Mouse (Mus musculus) adrenal gland, adult 18-20 months (tissue): ENCODE measurements around the gene Actc1. TPM values are rescaled to one million over a fixed set of nuclear protein-coding genes. Genes with fewer than 3 reads are reported as not detected.

Experiments used
- DNase-seq, 2 experiments: peaks; one replicate each; pipeline ENCODE4 v3.0.0; 2021 to 2022; ENCODE audit warnings: low spot score in 2 of 2
- total RNA-seq, 2 experiments: library from RNA; stranded (reverse); gene quantifications; 1 replicate in 1 of 2; 2 replicates in 1 of 2; pipeline ENCODE4 v1.2.3; 2021

The Actc1 gene
- total RNA-seq, 2 experiments from 2014 or later, result not detected

DNA sequence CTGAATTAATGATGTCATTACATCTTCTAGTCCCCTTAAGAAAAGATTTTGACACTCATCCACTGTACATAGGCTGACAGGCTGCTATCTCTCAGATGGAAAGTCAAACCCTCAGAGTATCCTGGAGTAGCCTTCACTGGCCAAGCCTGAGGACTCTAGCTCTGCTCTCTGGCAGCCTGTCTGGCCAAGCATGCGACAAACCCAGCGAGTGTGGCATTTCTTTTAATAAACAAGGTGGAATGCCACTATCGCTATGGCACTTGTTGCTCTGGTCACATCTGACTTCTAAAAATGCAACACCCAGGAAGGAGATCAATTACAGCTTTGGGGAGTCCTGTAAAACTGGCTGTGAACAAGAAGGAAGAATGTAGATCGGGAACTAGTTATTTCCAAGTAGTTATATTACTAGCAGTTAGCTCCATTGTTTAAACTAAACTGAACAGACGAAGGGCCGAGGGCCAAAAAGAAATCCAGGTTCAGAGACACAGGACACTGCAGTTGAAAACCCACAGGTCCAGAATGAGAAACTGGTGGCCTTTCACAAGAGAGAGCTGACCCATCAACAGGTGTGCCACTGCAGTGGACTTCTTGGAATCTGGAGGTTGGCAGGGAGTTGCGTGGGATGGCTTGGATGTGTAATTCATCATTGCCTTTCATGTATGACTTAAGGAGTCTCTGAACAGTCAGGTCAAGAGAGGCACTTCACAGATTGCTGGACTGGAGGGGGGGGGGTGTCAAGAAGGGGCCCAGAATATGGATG is 2.1 kb downstream of the Actc1 start:
- DNase-seq, result no peak

DNA sequence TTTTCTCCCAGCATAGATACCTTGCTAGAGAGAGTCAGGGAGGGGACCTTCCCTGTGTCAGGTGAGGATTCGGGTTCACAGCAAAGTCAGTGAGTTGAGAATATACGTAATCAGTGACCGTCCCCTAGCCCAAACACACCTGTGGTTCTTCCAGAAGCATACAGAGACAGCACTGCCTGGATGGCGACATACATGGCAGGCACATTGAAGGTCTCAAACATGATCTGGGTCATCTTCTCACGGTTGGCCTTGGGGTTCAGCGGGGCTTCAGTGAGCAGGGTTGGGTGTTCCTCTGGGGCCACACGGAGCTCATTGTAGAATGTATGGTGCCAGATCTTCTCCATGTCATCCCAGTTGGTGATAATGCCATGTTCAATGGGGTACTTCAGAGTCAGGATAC is 3.2 kb downstream of the Actc1 start:
- no peak for DNase-seq

DNA sequence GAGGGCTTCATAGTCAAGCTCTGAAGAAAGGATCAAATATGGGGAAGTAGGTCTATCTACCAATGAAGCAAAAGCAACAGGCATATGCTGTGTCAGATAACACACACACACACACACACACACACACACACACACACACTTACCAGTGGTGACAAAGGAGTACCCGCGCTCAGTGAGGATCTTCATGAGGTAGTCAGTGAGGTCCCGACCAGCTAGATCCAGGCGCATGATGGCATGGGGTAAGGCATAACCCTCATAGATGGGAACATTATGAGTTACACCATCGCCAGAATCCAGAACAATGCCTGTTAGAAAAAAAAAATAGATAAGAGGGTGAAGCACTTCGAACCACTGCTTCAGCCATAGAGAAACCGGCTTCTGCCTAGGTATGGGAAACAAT is 4.0 kb downstream of the Actc1 start:
- DNase-seq, result no peak

DNA sequence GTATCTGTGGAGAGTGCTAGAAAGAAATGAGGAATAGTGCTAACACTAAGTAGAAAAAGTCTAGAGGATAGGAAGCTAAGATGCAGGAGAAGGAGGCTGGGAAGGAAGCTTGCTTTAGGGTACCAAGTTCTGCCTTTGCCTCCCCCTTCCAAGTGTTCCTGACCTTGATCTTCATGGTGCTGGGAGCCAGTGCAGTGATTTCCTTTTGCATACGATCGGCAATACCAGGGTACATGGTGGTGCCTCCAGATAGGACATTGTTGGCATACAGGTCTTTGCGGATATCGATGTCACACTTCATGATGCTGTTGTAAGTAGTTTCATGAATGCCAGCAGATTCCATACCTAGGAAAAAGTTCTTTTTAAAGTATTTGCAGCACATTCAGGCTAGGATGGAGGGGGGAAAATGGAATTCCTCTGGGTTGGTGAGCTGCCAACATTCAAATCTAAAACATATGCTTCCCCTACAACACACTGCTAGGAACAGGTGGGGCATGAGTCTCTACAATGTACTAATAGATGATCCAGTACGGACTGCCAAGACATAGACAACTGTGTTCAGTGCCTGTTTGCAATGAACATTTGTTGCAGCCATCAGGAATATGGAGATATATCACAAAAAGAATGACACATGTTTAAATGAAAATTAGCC is 5.3 kb downstream of the Actc1 start:
- DNase-seq, result no peak

DNA sequence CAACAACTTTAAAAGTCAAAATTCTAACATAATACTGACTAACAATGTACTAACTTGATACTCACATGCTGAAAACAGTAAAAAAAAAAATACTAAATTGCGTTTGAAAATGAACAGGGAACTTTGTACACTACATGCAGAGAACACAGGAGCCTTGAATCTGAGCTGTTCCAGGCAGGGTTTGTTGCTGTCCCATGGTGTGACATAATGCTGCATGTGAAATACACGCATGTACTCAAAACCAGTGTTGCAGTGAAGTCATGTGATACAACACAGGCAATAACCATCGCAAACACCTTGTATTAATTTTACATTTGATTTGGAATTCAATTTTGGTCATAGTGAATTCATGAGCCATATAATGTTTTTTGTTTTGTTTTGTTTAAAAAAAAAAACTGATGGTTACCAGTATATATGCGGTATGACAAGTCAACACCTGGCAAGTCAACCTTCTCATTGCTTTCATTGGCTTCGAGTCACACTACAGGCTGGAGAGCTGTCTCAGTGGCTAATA is 7.1 kb downstream of the Actc1 start:
- DNase-seq, result no peak

DNA sequence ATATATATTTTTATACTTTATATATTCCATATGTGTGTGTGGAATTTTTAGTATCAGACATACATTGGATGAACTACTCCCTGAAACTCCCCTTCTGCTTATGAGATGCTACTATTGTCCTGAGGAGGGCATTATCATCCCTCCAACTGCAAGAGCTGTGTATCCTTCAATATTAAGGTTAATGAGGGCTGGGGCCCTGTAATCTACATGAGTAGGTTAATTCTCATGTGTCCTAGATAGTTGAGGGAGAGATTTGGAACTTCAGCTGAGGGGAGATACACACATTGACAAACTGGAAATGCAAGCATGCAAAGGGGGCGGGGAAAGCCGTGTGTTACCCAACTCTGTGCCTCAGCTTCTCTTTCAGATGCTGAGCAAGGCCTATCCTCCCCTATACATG is 15.4 kb downstream of the Actc1 start:
- no peak for DNase-seq

DNA sequence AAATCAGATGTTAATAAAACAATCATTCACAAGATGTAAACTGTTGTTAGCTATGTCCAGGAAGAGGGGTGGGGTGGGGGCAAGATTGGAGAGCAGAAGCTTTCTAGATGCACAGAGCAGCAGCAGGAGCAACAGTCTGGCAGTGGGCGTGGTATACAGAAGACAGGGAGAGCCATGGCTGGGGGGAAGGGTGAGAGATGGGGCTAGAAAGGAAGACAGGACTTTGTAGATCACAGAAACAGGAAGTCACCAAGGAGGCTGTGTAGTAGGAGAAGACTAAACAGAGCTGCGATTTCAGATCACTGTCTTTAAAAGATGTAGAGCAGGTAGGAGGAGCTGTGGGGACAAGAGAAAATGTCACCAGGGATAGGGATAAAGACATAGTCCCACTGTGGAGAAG is 21.1 kb downstream of the Actc1 start:
- no peak for DNase-seq

DNA sequence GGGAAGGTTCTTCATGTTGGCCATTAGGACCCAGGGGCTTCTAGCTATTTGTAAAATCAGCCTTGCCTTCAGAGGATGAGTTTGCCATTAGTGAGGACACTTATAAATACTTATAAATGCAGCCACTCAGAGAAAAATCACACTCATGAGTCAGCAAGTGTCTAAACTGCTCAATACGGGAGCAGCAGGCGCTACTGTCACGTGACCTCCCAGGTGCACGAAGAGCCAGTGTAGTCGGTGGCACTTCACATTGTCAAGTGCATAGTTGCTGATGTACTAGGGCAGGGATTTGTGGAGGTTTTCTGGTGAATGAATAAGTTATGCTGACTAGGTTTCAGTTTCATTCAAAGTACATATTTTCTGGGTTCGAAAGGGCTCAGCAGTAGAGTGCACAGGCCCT is 30.0 kb downstream of the Actc1 start:
- DNase-seq, result no peak

DNA sequence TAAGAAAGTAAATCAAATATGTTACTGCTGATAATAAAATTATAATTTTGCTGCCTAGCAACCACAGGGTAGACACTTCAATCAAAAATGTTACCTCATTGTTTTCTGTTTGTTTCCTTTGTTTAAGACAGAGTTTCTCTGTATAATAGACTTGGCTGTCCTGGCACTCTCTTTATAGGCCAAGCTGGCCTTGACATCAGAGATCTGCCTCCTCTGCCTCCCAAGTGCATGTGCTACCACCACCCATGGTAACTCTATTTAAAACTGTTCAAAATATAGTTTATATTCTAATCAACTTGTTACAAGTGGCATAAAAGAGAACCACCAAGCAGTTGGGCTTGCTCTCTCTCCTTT is 33.2 kb downstream of the Actc1 start:
- DNase-seq, result no peak

DNA sequence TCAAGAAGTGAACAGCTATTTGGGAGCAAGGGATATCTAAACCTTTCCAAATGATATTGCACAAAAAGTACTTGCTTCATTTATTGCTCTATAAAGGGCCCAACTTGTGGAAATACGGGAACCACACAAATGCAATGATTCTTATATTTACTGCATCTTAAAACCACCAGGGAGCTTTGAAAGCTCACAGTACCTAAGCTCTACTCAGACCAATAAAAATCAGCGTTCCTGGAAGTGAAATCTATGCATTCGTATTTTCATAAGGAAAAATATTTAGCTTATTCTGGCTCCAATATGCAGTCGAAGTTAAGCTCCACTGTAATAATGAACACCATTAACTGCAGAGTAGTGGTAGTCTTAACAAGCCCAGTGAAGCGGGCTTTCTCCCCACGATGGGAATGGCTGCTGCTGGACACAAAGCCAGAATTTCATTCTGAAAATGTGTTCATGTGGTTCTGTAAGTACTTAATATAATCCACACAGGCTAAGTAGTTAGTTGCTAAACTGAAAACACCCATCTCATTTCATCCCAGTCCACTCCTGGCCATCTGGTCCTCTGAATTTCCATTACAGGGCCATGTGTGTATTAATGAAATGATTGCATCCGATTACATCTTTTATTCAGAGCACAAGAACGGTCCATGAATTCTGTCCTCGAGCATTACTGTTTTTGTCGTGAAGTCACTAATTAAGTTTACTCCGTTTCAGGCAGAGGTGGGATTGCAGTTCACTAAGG is 33.7 kb downstream of the Actc1 start:
- DNase-seq, result no peak

DNA sequence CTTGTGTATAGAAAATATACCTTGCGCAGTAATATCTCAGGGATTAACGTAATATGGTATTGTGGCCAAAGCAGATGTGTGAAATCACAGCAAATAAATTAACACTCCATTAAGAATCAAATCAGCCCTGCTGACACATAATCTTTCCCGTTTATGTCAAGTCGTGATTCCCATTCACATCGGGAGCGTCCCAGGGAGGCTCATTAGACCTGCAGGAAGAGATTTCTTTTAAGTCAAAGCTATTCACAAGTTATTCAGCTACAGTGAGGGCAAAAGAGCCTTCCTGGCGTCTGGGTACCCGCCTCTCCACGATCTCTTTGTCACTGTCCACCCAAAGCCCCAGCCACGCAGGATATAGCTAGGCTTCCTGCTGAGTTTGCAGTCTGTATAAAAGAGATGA is 35.2 kb downstream of the Actc1 start:
- no peak for DNase-seq

DNA sequence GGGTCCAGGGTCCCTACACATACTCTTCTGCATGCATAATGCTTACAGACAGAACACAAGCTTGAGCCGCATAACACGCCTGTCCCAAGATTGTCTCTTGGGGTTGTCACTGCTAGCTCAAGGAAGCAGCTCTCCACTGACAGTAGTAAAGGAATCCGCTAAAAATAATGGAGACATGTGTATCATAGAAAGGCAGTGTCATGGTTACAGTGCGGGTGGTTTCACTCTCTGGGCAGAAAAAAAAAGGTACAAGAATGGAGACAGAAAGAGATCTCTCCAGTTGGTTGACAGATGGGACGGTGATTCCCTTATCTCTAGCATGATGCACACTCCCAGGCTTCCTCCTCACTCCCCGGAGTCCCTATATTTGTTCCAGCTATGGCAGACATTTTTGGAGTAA is 38.5 kb downstream of the Actc1 start:
- no peak for DNase-seq

DNA sequence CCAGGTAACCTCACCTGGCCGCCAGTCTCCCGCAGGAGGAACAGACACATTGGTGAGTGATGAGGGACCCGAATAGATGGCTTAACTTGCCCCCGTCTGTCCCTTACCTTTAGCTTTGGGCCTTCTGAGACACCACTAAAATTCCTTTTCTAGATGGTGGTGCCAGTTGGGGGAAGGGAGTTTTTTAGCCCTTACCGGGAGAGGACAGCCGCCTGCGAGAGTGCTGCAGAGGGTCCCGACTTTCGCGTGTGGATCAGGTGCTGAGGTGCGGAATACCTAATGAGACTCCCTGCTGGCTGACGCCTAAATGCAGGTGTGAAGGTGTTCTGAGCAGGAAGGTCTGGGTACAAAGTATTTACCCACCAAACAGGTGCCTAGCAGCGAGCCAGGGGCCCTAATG is 39.5 kb downstream of the Actc1 start:
- no peak for DNase-seq

DNA sequence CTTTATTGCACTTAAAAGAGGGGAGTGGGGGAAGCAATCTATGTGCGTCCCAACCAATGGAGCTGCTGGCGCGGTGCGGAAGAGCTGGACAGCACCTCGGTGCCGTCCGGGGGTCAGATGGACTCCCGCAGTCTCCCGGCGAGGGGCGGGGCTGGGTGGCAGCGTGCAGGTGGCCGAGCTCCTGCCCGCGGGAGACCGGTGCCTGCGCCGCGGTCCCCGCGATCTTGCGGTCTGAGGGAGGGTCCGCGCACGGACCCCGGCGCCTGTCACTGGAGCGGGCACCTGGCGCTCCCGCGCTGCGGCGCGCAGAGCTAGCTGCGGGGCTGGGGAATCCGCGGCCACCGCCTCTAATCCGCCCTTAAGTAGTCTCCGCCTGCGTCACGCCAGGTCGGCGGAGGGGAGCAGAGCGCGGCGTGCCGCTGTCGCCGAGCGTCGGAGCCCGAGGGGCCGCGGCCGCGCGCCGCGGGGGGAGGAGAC is 40.0 kb downstream of the Actc1 start, which contains the start of gene Gjd2:
TSS of gene Gjd2 (minus strand) at position 325 of the 477 bp plus-strand sequence.
- DNase-seq, result peak in 1 of 2 experiments; percentile 22

DNA sequence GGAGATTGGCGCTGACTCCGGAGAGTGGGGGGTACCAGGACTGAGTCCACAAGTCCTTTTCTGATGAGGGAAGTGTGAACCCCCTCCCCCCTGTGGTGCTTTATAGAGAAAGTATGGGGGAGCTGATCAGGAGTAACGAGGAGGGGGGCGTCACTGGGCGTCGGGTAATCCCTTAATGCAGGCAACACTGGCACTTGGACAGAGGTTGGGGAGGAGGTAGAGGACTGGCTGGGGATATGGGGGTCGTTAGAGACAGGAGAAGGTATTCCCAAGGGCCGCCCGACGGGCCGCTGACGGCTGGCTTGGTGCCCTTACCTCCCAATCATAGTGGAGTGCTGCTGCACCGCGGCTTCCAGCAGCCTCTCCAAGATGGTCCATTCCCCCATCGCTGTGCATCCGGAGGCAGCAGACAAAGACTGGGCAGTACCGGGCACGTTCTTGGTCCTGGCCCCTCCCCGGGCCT is 40.6 kb downstream of the Actc1 start:
- no peak for DNase-seq

DNA sequence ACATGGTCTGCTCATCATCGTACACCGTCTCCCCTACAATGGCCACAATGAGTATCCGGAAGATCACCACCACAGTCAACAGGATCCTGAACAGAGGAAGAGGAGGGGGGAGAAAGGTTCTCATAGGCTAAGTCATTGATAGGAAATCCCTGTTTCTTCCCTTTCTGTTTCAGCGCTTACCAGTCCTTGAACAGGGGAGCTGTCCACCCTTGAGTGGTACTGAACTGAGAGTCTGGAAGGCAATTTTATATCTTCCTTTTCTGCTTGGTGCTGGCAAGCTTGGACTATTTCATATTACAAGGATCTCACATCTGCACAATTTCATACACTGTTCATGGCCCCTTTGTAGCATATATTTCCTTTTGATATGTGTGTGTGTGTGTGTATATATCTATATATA is 41.5 kb downstream of the Actc1 start:
- DNase-seq, result peak; percentile 28 to 34

DNA sequence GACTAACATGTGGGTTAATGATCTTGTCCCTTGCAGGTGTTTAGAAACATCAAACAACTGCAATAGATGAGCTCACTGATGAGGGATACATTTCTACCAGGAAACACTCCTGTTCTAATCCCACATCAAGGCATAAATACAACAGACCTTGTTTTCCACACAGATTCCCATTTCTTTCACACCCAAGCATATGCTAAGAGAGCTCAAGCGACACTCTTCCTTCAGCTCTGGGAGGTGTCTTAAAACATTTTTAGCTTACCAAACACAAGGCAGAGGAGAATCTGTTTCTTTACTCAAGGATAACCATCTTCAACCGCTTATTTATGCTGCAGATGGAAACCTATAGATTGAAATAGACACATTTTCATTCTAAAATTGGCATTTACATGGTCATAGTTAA is 45.0 kb downstream of the Actc1 start:
- no peak for DNase-seq

DNA sequence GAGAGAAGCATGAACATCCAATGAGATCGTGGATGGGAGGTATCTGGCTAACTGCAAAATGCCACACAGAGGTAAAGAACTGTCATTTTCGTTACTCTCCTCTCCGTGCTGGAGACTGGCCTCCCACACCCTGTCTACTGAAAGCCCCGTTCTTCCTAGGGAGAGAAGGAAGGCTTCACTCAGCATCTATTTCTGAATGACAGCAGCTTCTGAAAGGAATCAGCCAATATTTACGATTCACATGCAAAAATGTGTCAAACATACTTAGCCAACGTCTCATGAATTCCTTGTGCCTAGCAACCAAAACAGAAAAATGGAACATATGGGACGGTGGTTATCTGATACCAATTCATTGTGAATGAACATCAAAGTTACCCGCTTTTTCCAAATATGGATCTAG is 55.9 kb downstream of the Actc1 start:
- no peak for DNase-seq
